9 mouse cellular contexts compared by ENCODE assay signal in genomic region chr5:12541268-12541667, GRCm38 (mm10).
DNase-seq lines count a peak whose midpoint lies in the region; ATAC-seq lines count a peak whose summit lies in the region.
"Had no signal": no experiment of that assay in that cellular context is flagged by ENCODE, and none has a peak within 500 bp of the region (broad histone marks: within the 10 kb centered on the region; RNA-seq: fewer than 3 reads in every experiment).

No protein-coding gene starts in this region.

- ATAC-seq in forebrain, embryonic 13.5 days, result peak; percentile 66; the same call in 1 of the 2 replicates
- no peak for ATAC-seq in forebrain, embryonic 16.5 days
- no peak for ATAC-seq in midbrain, embryonic 14.5 days (ENCODE audit: low FRiP score, low TSS enrichment)

- peak; percentile 28 to 66 for DNase-seq in left cerebral cortex, postnatal 25 days (ENCODE audit: low spot score in 2 of 2)
- no peak for DNase-seq in left cerebral cortex, adult 8-10 months (ENCODE audit: low spot score in 2 of 2)
- DNase-seq in R1 (ENCODE audit: low read depth, low spot score), result peak; percentile 82
- DNase-seq in midbrain, embryonic 14.5 days, result peak; percentile 87
- DNase-seq in right cerebral cortex, postnatal 25 days, result no peak
- DNase-seq in cerebellum, adult 11 months, result no peak

- H3K9me3 ChIP-seq in forebrain, embryonic 13.5 days (replicated peaks), result no peaks in the 10 kb centered on the region
- no peaks in the 10 kb centered on the region for H3K9me3 ChIP-seq in forebrain, embryonic 16.5 days (ENCODE audit: control insufficient read depth, low read length)
- H3K9me3 ChIP-seq in midbrain, embryonic 14.5 days (ENCODE audit: control insufficient read depth, low read length), result no peaks in the 10 kb centered on the region
- H3K9me3 ChIP-seq: embryonic facial prominence, embryonic 13.5 days had no signal

- no peaks in the 10 kb centered on the region for H3K36me3 ChIP-seq in forebrain, embryonic 13.5 days (ENCODE audit: poor library complexity, severe bottlenecking)
- no peaks in the 10 kb centered on the region for H3K36me3 ChIP-seq in forebrain, embryonic 16.5 days (ENCODE audit: control insufficient read depth, insufficient read depth)
- no peaks in the 10 kb centered on the region for H3K36me3 ChIP-seq in midbrain, embryonic 14.5 days (ENCODE audit: control insufficient read depth, insufficient read depth, low read length)
- H3K36me3 ChIP-seq: embryonic facial prominence, embryonic 13.5 days had no signal

- no peak overlapping the region for H3K9ac ChIP-seq in forebrain, embryonic 13.5 days
- no peak overlapping the region for H3K9ac ChIP-seq in forebrain, embryonic 16.5 days (replicated peaks; ENCODE audit: low read depth, low read length)
- no peak overlapping the region for H3K9ac ChIP-seq in midbrain, embryonic 14.5 days (replicated peaks; ENCODE audit: low read length)
- H3K9ac ChIP-seq: embryonic facial prominence, embryonic 13.5 days had no signal

- no peak overlapping the region for H3K27ac ChIP-seq in forebrain, embryonic 13.5 days
- no peak overlapping the region for H3K27ac ChIP-seq in forebrain, embryonic 16.5 days (ENCODE audit: low read length)
- no peak overlapping the region for H3K27ac ChIP-seq in midbrain, embryonic 14.5 days (replicated peaks; ENCODE audit: low read depth, low read length)
- H3K27ac ChIP-seq: embryonic facial prominence, embryonic 13.5 days had no signal

- no peak overlapping the region for H3K4me3 ChIP-seq in forebrain, embryonic 13.5 days
- no peak overlapping the region for H3K4me3 ChIP-seq in forebrain, embryonic 16.5 days (replicated peaks; ENCODE audit: low read length)
- H3K4me3 ChIP-seq in midbrain, embryonic 14.5 days (replicated peaks; ENCODE audit: low read depth, low read length), result no peak overlapping the region
- H3K4me3 ChIP-seq: embryonic facial prominence, embryonic 13.5 days had no signal

- no peaks in the 10 kb centered on the region for H3K4me1 ChIP-seq in forebrain, embryonic 13.5 days
- no peaks in the 10 kb centered on the region for H3K4me1 ChIP-seq in forebrain, embryonic 16.5 days (replicated peaks; ENCODE audit: control insufficient read depth, insufficient read depth, low read length)
- H3K4me1 ChIP-seq in midbrain, embryonic 14.5 days (ENCODE audit: control insufficient read depth, insufficient read depth, low read length), result no peaks in the 10 kb centered on the region
- H3K4me1 ChIP-seq: embryonic facial prominence, embryonic 13.5 days had no signal

- WGBS in forebrain, embryonic 13.5 days, result 27% methylated on average over 2 of the region's 2 CpGs
- 31% methylated on average over 2 of the region's 2 CpGs for WGBS in forebrain, embryonic 16.5 days
- WGBS in midbrain, embryonic 14.5 days, result 38% methylated on average over 2 of the region's 2 CpGs

- intact Hi-C loops in left cerebral cortex, postnatal 25 days (cut with DNase I), result loop anchor here (5.0 kb wide), 3 partner anchors 509 to 1894 kb away; no protein-coding TSS in a partner anchor

- H3K27me3 ChIP-seq in forebrain, embryonic 13.5 days, result no peaks in the 10 kb centered on the region
- no peaks in the 10 kb centered on the region for H3K27me3 ChIP-seq in forebrain, embryonic 16.5 days (replicated peaks; ENCODE audit: control insufficient read depth, insufficient read depth, low read length)
- no peaks in the 10 kb centered on the region for H3K27me3 ChIP-seq in midbrain, embryonic 14.5 days (ENCODE audit: control insufficient read depth, insufficient read depth, low read length)
- H3K27me3 ChIP-seq: embryonic facial prominence, embryonic 13.5 days had no signal

- H3K4me2 ChIP-seq in forebrain, embryonic 13.5 days, result no peak overlapping the region
- no peak overlapping the region for H3K4me2 ChIP-seq in forebrain, embryonic 16.5 days (ENCODE audit: low read length)
- H3K4me2 ChIP-seq in midbrain, embryonic 14.5 days (ENCODE audit: low read length), result no peak overlapping the region
- H3K4me2 ChIP-seq: embryonic facial prominence, embryonic 13.5 days had no signal

Comparison
In these comparisons a context has a peak if more than half of its experiments do, and no peak if none do; other contexts are left out.
1. DNase-seq: peak in left cerebral cortex, postnatal 25 days (2 of 2), R1 (single experiment) and midbrain, embryonic 14.5 days (single experiment); none in left cerebral cortex, adult 8-10 months (0 of 2), right cerebral cortex, postnatal 25 days (single experiment) and cerebellum, adult 11 months (single experiment).